Mouse (Mus musculus): ENCODE data around the gene 2410137M14Rik. TPM values are rescaled to one million over a fixed set of nuclear protein-coding genes. Genes with fewer than 3 reads are reported as not detected.
"Not testable (repeated sequence)": the region's sequence is repeated elsewhere in the genome, so short reads cannot be mapped to it uniquely, and the experiment has no call there.

2410137M14Rik gene
- total and polyA plus RNA-seq, 2 experiments from 2014 or later, result 0.18 TPM; not detected in 1

GRCm38 (mm10) chr17:37026425-37026824, 45.4 kb upstream of the 2410137M14Rik start:
- H3K4me1 ChIP-seq (ENCODE audit: control insufficient read depth, insufficient read depth), result no peaks in the 10 kb centered on the region
- no peaks in the 10 kb centered on the region for H3K9me3 ChIP-seq (replicated peaks; ENCODE audit: control insufficient read depth, low read length)
- H3K9ac ChIP-seq (replicated peaks; ENCODE audit: low read depth, low read length), result no peak overlapping the region
- 83% methylated on average over 2 of the region's 2 CpGs for WGBS
- TF ChIP-seq EP300 (IDR thresholded peaks at IDR 0.05; ENCODE audit: low read depth), result no peak
- TF ChIP-seq CTCF (IDR thresholded peaks at IDR 0.05; ENCODE audit: low read depth), result no peak
- no peak for DNase-seq (ENCODE audit: low spot score)
- H3K36me3 ChIP-seq (replicated peaks; ENCODE audit: control insufficient read depth, insufficient read depth, low read length), result no peaks in the 10 kb centered on the region
- no peaks in the 10 kb centered on the region for H3K27me3 ChIP-seq (ENCODE audit: control insufficient read depth, insufficient read depth, low read length)
- H3K4me2 ChIP-seq (ENCODE audit: low read depth, low read length), result no peak overlapping the region
- H3K4me3 ChIP-seq (ENCODE audit: low read depth, low read length), result no peak overlapping the region
- no peak overlapping the region for H3K27ac ChIP-seq (ENCODE audit: low read depth)
- no peak for ATAC-seq (ENCODE audit: insufficient read depth, low read depth)

GRCm38 (mm10) chr17:37022628-37023576, 41.9 kb upstream of the 2410137M14Rik start, which contains the start of gene Mog:
TSS of gene Mog (minus strand) at chr17:37023398.
- ATAC-seq (ENCODE audit: insufficient read depth, low read depth) (no peak), DNase-seq (ENCODE audit: low spot score) (no peak)
- no peak within 1 kb of the TSS for H3K9ac ChIP-seq (replicated peaks; ENCODE audit: low read depth, low read length)
- no peak for TF ChIP-seq EP300 (IDR thresholded peaks at IDR 0.05; ENCODE audit: low read depth)
- H3K9me3 ChIP-seq (replicated peaks; ENCODE audit: control insufficient read depth, low read length), result no peaks in the 10 kb centered on the region
- no peaks in the 10 kb centered on the region for H3K27me3 ChIP-seq (ENCODE audit: control insufficient read depth, insufficient read depth, low read length)
- no peak within 1 kb of the TSS for H3K4me3 ChIP-seq (ENCODE audit: low read depth, low read length)
- no peaks in the 10 kb centered on the region for H3K4me1 ChIP-seq (ENCODE audit: control insufficient read depth, insufficient read depth)
- no peak within 1 kb of the TSS for H3K4me2 ChIP-seq (ENCODE audit: low read depth, low read length)
- 67% methylated on average over 9 of the region's 9 CpGs for WGBS
- no peaks in the 10 kb centered on the region for H3K36me3 ChIP-seq (replicated peaks; ENCODE audit: control insufficient read depth, insufficient read depth, low read length)
- no peak within 1 kb of the TSS for H3K27ac ChIP-seq (ENCODE audit: low read depth)

- H3K27ac ChIP-seq (ENCODE audit: low read depth); H3K4me3 ChIP-seq (ENCODE audit: low read depth, low read length); DNase-seq (ENCODE audit: low spot score); H3K27me3 ChIP-seq (ENCODE audit: control insufficient read depth, insufficient read depth, low read length); H3K4me2 ChIP-seq (ENCODE audit: low read depth, low read length); H3K36me3 ChIP-seq (replicated peaks; ENCODE audit: control insufficient read depth, insufficient read depth, low read length); H3K9me3 ChIP-seq (replicated peaks; ENCODE audit: control insufficient read depth, low read length); H3K4me1 ChIP-seq (ENCODE audit: control insufficient read depth, insufficient read depth); ATAC-seq (ENCODE audit: insufficient read depth, low read depth); H3K9ac ChIP-seq (replicated peaks; ENCODE audit: low read depth, low read length): not testable (repeated sequence)
- 80% methylated on average over 5 of the region's 5 CpGs for WGBS
These were observed 38.2 kb upstream of the 2410137M14Rik start for GRCm38 (mm10) chr17:37019242-37019641.

DNA sequence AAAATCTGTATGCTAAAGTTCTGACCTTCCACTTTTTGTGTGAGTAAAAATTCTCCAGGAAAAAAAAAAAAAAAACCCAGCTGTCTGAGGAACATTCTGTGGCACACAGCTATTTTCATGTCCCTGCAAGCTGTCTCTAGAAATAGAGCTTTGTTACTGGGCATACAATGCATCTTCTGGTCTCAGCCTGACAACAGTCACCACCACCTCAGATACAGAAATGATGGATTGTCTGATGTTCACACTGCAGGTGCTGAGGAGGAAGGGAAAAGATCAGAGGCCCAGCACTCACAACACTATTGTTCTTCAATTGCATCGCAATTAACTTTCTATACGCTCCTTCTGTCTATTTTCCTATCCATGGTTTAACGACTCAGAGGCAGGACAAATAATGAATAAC, 37.3 kb upstream of the 2410137M14Rik start:
- H3K27me3 ChIP-seq (ENCODE audit: control insufficient read depth, insufficient read depth, low read length), result no peaks in the 10 kb centered on the region
- H3K4me3 ChIP-seq (ENCODE audit: low read depth, low read length), result no peak overlapping the region
- ATAC-seq (ENCODE audit: insufficient read depth, low read depth) (no peak), DNase-seq (ENCODE audit: low spot score) (no peak)
- no peaks in the 10 kb centered on the region for H3K9me3 ChIP-seq (replicated peaks; ENCODE audit: control insufficient read depth, low read length)
- H3K36me3 ChIP-seq (replicated peaks; ENCODE audit: control insufficient read depth, insufficient read depth, low read length), result no peaks in the 10 kb centered on the region
- no peak overlapping the region for H3K27ac ChIP-seq (ENCODE audit: low read depth)
- H3K4me1 ChIP-seq (ENCODE audit: control insufficient read depth, insufficient read depth), result no peaks in the 10 kb centered on the region
- H3K4me2 ChIP-seq (ENCODE audit: low read depth, low read length), result no peak overlapping the region
- TF ChIP-seq EP300 (IDR thresholded peaks at IDR 0.05; ENCODE audit: low read depth) (no peak), CTCF (IDR thresholded peaks at IDR 0.05; ENCODE audit: low read depth) (no peak)
- WGBS, result 72% methylated on average over 3 of the region's 3 CpGs
- H3K9ac ChIP-seq (replicated peaks; ENCODE audit: low read depth, low read length), result no peak overlapping the region

GRCm38 (mm10) chr17:37016333-37016732, 35.3 kb upstream of the 2410137M14Rik start:
- no peaks in the 10 kb centered on the region for H3K9me3 ChIP-seq (replicated peaks; ENCODE audit: control insufficient read depth, low read length)
- H3K4me2 ChIP-seq (ENCODE audit: low read depth, low read length), result no peak overlapping the region
- no peak overlapping the region for H3K9ac ChIP-seq (replicated peaks; ENCODE audit: low read depth, low read length)
- no peak overlapping the region for H3K27ac ChIP-seq (ENCODE audit: low read depth)
- no peaks in the 10 kb centered on the region for H3K36me3 ChIP-seq (replicated peaks; ENCODE audit: control insufficient read depth, insufficient read depth, low read length)
- no peak for ATAC-seq (ENCODE audit: insufficient read depth, low read depth)
- H3K4me3 ChIP-seq (ENCODE audit: low read depth, low read length), result no peak overlapping the region
- no peak for DNase-seq (ENCODE audit: low spot score)
- no peaks in the 10 kb centered on the region for H3K27me3 ChIP-seq (ENCODE audit: control insufficient read depth, insufficient read depth, low read length)
- H3K4me1 ChIP-seq (ENCODE audit: control insufficient read depth, insufficient read depth), result no peaks in the 10 kb centered on the region
- TF ChIP-seq EP300 (IDR thresholded peaks at IDR 0.05; ENCODE audit: low read depth) (no peak), CTCF (IDR thresholded peaks at IDR 0.05; ENCODE audit: low read depth) (no peak)

GRCm38 (mm10) chr17:37012141-37012540, 31.1 kb upstream of the 2410137M14Rik start:
- TF ChIP-seq EP300 (IDR thresholded peaks at IDR 0.05; ENCODE audit: low read depth) (no peak), CTCF (IDR thresholded peaks at IDR 0.05; ENCODE audit: low read depth) (no peak)
- no peak overlapping the region for H3K9ac ChIP-seq (replicated peaks; ENCODE audit: low read depth, low read length)
- H3K27me3 ChIP-seq (ENCODE audit: control insufficient read depth, insufficient read depth, low read length), result no peaks in the 10 kb centered on the region
- no peak overlapping the region for H3K4me2 ChIP-seq (ENCODE audit: low read depth, low read length)
- H3K27ac ChIP-seq (ENCODE audit: low read depth), result no peak overlapping the region
- H3K9me3 ChIP-seq (replicated peaks; ENCODE audit: control insufficient read depth, low read length), result no peaks in the 10 kb centered on the region
- H3K4me1 ChIP-seq (ENCODE audit: control insufficient read depth, insufficient read depth), result no peaks in the 10 kb centered on the region
- H3K4me3 ChIP-seq (ENCODE audit: low read depth, low read length), result no peak overlapping the region
- 53% methylated on average over 5 of the region's 5 CpGs for WGBS
- DNase-seq (ENCODE audit: low spot score) (no peak), ATAC-seq (ENCODE audit: insufficient read depth, low read depth) (no peak)
- H3K36me3 ChIP-seq (replicated peaks; ENCODE audit: control insufficient read depth, insufficient read depth, low read length), result 0 out of 2 replicates have a peak, but pooled peaks cover 3% of the 10 kb centered on the region

All from heart, postnatal 0 days (tissue).